Mouse (Mus musculus) brown adipose tissue, adult 24 weeks (tissue): ENCODE data around the gene Ccdc149. TPM values are rescaled to one million over a fixed set of nuclear protein-coding genes. Genes with fewer than 3 reads are reported as not detected.

Source experiments
- H3K27ac ChIP-seq: fragments of 200-500 bp; replicated peaks from 2 replicates; pipeline ENCODE4 v1.5.1; 2012; ENCODE audit warnings: low read depth, mild to moderate bottlenecking, low read length
- H3K4me1 ChIP-seq: fragments of 200-500 bp; 2 replicates; pipeline ENCODE4 v1.6.1; 2012; ENCODE audit warnings: low read length, mixed read lengths; ENCODE audit not compliant: control insufficient read depth, insufficient read depth, insufficient read length
- H3K4me3 ChIP-seq: fragments of 200-500 bp; 2 replicates; pipeline ENCODE4 v1.5.1; 2012; ENCODE audit warnings: low read depth, mild to moderate bottlenecking, low read length, moderate library complexity; ENCODE audit not compliant: insufficient read depth
- polyA plus RNA-seq: library from polyadenylated mRNA; stranded (reverse); fragments of >200 nt; gene quantifications from 2 replicates; pipeline ENCODE4 v1.2.4, GENCODE M21; 2012; ENCODE audit not compliant: missing spikeins, insufficient read depth, insufficient read length

Gene Ccdc149
- 1.8 and 2.1 TPM in 2 replicates for polyA plus RNA-seq

DNA sequence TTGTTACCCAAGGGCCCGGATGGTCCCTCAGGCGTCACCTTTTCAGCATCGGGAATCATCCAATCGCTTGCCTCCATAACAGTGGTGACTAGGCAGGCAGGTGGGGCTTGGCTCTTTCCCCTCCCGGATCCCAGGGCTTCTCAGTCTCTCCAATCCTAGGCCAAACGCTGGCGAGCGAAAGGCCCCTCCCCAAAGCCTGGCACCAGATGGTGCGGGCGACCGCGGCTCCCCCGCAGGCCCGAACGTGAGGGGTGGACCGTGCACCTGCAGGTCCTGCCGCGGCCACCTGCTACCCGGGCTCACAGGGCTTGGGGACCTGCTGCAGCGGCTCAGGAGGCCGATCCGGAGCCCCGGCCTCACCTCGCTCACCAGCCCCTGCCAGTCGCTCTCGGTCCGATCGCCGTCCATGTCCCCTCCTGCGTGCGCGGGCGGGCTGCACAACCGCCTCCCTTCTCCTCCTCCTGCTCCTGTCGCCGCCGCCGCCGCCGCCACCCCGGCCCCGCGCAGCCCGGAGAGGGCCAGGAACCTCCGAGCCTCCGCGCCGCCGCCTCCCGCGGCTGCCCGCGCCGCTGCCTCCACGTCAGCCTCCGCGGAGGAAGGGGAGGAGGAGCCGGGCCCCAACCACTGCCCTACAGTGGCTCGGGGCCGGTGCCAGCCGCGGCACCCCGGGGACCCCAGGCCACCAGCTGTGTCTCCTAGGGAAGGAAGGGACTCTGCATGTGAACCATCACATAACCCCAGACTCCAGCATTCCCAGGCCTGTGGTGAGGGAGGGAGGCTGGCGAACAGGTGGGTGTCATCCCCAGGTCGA, at the start of gene Ccdc149:
Ccdc149 (minus strand) TSS at position 531 of the 811 bp plus-strand sequence.
- H3K4me3 ChIP-seq: peak within 1 kb of the TSS; percentile 74
- no peaks in the 10 kb centered on the region for H3K4me1 ChIP-seq
- no peak within 1 kb of the TSS for H3K27ac ChIP-seq

DNA sequence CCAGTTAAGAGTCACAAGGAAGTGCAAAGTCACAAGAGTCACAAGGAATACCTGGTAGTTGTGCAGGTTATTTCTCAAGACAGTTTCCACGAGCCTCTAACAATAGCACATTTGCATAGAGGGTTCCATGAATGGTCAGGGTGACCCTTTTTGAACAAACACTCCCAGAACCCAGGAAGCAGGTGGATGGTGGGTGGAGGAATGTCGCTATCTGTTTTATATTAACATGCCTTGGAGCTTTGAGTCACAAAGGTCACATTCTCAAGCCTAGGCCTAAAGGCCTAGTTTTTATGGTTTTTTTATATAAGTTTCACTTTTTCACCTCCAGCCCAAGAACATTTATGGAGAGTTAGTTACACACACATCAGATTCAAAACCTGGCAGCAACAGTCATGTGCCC, 48.6 kb upstream of the Ccdc149 start:
- Histone ChIP-seq H3K4me3 (no peak overlapping the region), H3K4me1 (no peaks in the 10 kb centered on the region), H3K27ac (no peak overlapping the region)

DNA sequence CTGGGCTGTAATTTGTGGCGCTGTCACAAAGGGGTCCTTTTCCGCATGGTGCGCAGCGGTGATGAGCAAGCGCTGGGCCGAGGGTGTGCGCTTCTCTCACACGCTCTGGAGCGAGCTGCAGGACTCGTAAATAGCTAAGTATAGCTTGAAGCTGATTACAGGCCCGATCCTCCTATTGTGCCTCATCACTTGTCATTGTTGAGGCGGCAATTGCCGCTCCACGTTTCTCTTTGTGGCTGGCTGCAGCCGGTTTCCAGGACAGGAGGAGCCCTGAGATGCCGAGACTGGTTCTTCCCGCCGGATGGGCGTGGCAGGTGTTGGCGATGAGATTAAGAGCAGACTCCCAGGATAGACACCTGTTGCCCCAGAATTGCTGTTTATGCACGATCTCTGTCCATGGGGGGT, 44.8 kb upstream of the Ccdc149 start:
- H3K27ac ChIP-seq: no peak overlapping the region
- H3K4me3 ChIP-seq: no peak overlapping the region; the same call in 1 of the 2 replicates

DNA sequence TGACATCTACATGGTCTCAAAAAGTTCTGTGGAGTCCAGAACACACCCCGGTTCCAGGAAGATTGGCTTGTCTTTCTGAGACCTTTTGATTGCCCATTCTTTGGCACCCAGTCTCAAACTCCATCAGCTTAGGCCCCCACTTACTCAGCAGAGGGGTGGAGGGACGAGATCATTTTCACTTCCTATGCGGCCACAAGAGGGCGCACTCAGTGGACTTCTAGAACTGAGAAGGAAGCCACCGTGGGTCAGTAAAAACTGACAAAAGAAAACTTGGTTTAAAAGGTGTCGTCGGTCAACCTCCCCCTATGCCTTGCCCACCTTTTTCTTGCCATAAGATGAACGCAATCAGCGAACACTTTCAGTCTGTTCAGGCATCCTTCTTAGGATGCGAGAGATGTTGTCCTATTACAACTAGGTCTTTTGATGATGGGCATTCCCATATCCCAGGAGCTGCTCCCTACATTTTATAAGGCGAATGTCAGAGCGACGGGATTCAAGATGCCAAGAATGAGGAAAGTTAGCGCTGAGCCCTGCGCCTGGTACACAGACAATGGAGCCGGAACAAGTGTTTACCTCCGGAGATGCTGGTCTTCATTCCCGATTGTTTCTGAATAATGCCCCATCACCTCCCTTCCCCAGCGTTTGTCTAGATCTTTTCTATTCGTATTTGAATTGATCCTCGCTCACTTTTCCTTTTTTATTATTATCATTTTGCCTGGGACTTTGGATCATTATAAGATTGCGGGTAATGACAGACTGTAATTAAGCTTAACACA, 44.1 kb upstream of the Ccdc149 start:
- Histone ChIP-seq H3K27ac (no peak overlapping the region), H3K4me1 (no peaks in the 10 kb centered on the region), H3K4me3 (peak overlapping the region; percentile 17)

More for the DNA sequence above, 44.8 kb upstream of the Ccdc149 start:
- H3K4me1 ChIP-seq: no peaks in the 10 kb centered on the region

DNA sequence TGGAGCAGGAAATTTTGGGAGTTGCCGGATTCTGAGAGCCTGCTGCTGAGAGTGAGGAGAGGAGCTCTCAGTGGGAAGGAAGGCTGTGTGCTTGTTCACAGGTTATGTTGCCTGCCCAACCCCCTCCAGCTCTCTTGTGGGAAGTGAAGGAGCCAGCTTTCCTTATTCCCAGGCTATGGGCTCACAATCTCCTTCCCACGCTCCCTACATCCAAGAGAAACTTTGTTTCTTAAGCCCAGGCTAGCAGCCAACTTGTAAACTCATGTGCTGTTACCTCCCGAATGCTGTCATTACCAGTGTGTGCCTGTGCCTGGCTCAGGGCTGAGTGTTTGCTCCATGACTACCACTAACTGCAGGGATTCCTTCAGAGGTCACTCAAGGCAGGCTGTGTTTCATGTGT, 39.8 kb upstream of the Ccdc149 start:
- Histone ChIP-seq H3K27ac (no peak overlapping the region), H3K4me1 (no peaks in the 10 kb centered on the region), H3K4me3 (no peak overlapping the region)

DNA sequence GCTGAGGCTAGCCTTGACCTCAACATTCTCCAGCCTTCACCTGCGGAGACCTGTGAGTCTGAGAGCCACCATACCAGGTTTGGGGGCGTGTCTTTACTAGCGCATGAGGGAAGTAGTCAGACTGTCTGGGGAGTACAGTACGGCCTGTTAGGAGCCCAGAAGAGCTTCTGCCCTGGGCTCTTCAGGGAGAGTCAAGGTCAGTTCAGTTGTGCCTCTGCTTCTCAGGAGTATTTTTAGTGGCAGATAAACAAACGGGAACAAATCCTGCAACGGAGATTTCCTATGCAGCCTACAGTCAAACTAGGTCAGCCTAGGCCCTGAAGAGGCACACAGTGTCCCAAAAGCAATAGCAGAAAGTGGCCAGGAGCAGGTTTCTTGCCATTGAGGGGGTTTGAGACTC, 38.1 kb upstream of the Ccdc149 start:
- Histone ChIP-seq H3K4me3 (no peak overlapping the region), H3K4me1 (no peaks in the 10 kb centered on the region), H3K27ac (no peak overlapping the region)

DNA sequence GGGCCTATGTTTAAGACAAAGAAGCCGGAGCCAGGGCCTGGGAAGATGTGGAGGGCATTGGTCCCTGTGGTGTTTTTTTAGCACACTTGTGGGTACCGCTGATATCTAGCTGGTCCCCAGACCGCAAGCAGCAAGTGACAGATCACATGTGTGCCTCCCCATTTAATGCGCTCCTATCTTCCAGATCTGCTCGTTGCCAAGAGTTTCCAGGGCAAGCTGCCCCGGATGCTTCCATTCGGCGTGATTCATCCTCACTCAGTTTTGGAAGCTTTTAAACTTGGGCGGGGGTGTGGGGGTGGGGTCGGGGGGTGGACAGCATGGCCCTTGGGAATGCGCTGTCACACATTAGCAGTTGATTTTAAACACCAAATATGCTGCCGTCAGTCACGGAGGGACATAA, 33.3 kb upstream of the Ccdc149 start:
- no peak overlapping the region for H3K4me3 ChIP-seq
- no peak overlapping the region for H3K27ac ChIP-seq
- no peaks in the 10 kb centered on the region for H3K4me1 ChIP-seq

DNA sequence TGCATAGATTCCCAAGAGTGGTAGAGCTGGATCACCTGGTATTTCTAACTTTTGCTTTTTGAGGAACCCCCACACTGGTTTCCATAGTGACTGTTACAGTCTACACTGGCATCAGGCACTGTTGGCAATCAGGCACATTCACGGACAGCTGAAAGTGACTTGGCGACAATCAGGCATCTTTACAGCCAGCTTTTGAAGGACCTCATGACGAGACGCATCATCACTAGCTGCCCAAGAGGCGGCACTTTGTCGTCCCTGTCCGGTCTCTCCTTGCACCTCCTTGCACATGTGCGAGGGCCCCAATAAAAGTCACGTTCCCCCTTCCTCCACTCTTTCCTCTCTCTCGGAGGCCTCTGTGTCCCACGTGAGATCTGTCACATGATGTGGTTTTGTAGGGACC, 32.8 kb upstream of the Ccdc149 start:
- Histone ChIP-seq H3K4me3 (no peak overlapping the region), H3K27ac (no peak overlapping the region)

DNA sequence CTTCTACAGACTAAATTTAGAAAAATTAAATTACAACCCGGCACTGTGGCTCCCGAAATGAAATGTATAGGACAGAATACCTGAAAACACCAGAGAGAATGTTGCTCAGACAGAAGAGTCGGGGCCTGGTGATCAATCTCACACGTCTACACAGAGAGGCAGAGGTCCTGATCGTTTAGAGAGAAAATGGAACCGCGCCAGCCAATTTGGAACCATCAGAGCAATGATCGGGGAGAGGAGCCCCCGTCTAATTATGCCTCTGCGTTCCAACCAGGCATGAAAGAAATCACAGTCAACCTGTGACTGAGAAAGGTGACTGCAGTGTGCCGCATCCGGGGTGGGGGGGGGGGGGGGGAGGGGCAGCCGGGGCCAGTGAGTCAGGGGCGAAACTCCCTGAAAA, 24.4 kb upstream of the Ccdc149 start:
- Histone ChIP-seq H3K27ac (no peak overlapping the region), H3K4me1 (no peaks in the 10 kb centered on the region), H3K4me3 (no peak overlapping the region)

More for the DNA sequence above, 32.8 kb upstream of the Ccdc149 start:
- H3K4me1 ChIP-seq: no peaks in the 10 kb centered on the region

DNA sequence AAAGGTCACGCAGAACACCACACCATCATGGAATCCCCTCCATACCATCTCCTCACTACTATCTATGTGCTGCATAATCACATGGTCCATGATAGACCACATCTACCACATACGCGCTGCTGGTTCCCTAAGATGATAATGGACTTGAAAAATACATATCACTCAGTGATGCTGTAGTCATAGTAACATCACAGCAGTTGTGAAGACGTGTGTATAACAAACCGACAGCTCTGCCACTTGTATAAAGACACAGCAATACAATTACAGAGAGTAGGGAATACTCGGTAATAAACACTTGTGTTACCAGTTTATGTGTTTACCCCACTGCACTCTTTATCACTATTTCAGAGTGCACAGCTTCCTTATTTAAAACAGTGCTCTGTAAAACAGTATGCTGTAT, 20.2 kb upstream of the Ccdc149 start:
- H3K27ac ChIP-seq: no peak overlapping the region
- H3K4me1 ChIP-seq: no peaks in the 10 kb centered on the region
- H3K4me3 ChIP-seq: no peak overlapping the region

DNA sequence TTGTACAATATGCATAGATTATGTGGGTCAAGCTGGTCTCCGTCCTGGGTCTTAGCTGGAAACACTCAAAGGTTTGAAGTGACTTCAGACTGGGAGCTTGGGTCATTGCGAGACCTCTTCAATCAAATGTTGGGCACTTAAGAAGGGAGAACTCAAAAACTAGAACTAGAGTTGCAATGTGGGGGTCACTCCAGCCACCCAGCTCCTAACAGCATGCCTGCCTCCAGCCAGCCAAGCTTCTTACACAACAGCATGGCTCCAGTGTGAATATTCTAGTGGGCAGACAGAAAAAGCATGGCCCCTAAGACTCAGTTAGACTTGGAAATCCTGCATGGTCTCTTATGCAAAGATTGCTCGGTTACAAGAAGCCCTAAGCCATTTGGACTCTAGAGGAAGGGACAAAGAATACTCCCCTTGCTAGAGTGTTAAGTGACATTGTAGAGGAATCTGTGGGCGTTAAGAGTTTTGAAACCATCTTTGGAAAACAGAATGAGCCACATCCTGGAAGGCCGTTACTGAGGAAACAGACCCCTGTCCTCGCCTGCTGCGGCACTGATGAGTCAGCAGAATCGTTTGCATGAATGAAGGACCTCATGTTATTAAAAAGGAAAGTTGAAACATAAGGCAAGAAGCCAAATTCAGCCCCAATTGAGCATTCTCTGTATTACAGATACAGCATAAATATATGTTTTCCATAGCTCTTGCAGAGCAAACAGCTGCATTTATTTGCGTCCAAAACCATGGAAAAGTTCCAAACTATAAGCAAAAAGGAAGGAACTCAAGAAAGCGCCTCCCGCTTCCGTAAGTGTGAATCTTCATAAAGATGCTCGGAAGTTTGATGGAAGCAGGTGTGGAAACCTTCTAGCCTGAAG, 16.5 kb upstream of the Ccdc149 start:
- Histone ChIP-seq H3K4me3 (no peak overlapping the region), H3K4me1 (no peaks in the 10 kb centered on the region), H3K27ac (no peak overlapping the region)

DNA sequence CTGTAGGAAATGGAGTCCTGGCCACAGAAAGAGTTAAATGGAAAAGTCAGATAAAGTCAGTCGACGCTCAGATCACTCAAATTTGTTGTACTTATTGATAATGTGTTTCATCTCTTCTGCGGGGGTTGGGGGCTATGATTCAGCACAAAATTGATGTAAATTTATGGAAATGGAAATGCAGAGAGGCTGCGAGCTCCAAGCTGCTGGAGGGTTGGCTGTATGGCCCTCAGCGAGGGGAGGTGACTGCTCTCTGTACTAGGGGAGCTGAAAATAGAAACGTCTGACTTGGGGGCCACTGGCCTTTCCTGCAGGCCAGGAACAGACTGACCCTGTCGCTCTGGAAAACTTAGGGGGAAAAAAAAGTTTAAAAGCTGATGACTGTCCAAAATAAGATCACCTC, 5.5 kb upstream of the Ccdc149 start:
- H3K4me3 ChIP-seq: peak overlapping the region; percentile 46
- H3K4me1 ChIP-seq: no peaks in the 10 kb centered on the region
- no peak overlapping the region for H3K27ac ChIP-seq

DNA sequence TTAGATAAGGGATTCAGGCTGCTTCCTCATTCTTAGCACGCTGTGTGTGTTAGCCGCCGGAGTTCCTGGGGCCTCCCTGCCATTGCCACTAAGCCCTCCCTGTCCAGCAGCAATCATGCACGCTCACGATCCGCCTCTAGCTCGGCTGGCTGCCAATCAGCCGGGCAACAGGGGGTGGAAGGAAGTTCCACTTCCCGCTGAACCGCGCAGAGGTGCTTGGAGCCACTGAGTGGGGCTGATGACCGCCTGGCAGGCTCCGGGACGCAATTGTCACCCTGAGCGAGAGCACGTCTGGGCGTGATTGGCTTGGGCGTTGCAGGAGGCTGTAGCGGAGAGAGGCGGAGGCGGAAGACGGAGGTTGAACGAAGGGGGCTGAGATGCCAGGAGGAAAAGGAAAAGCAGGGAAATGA, 5.0 kb upstream of the Ccdc149 start:
- 0 out of 2 replicates have a peak overlapping the region, but pooled peaks have one; percentile 11 for H3K27ac ChIP-seq
- H3K4me3 ChIP-seq: peak overlapping the region; percentile 46

DNA sequence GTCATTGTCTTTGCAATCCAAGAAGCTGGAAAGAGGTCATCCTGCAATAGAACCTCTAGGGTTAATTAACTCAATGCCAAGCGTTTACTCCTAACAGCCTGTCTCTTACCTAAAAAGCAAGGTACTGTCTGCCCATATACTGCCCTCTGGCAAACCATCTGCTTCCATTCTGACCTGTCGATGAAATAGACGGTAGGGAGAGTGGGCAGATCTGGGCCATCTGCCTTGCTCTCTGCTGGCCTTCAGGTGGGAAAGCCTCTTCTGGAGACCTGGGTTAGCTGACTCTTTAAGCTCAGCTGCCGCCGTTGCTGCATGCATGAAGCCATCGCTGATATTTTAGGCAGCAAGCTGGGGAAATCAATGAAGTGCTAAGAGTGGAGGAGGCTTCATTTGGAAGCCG, 2.7 kb upstream of the Ccdc149 start:
- H3K4me3 ChIP-seq: no peak overlapping the region
- no peak overlapping the region for H3K27ac ChIP-seq
- H3K4me1 ChIP-seq: no peaks in the 10 kb centered on the region

More for the DNA sequence above, 5.0 kb upstream of the Ccdc149 start:
- H3K4me1 ChIP-seq: no peaks in the 10 kb centered on the region

DNA sequence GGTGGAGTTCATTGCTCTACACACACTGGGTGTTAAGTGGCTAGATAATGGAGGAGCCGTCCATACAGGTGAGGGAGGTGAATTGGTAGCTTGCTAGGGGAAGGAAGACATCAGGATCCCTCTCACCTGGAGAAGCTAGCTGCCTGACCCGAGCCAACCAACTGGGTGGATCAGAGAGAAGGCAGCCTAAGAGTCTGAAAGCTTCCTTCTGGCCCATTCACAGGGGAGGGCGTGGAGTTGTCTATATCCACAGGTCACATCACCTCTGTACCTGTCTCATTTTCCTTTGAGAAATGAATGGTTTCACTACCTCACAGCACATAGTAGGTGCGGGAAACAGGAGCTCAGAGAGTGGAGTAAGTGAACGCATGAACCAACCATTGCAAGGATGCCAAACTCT, 770 bp downstream of the Ccdc149 start:
- H3K4me3 ChIP-seq: peak overlapping the region; percentile 74
- no peak overlapping the region for H3K27ac ChIP-seq
- no peaks in the 10 kb centered on the region for H3K4me1 ChIP-seq
